Mouse (Mus musculus): Measurements from ENCODE around the gene Dhrs3.
A peak's percentile ranks its signal among the peaks of the same experiment; 100 is the strongest.

DNA sequence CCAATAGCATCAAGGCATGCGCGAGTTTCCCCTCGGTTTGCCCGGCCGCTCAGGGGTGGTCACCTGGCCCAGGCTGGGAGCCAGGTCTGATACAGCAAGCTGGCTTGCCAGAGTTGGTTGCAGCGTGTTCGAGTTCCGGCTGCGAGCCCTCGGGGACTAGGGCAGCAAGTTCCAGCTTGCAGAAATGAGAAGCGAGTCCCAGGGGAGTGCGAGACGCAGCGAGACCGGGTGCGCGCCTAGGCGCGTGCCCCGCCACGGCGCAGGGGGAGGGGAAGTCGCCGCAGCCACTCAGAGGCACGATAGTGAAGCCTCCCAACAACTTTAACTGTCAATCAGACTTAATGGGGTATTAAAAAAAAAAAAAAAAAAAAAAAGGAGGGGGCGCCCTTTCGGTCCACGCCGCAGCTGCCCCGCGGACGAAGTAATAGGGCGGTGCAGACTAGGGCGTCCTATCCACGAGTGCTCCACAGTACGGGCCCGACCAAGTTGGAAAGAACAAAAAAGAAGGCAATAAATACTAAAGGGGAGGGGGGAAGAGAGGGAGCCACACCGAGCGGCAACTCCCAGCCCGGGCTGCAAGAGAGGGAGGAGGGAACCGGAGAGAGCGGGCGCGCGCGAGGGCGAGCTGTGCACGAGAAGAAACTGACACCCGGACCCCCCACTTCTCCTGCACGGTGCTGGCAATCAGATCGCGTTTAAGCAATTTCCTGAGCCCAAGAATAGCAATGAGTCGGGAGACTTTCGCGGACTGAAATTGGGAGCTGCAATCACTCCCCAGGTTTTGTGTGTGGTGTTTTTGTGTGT, at the start of gene Dhrs3:
- TF ChIP-seq CTCF (IDR thresholded peaks at IDR 0.05), result peak; percentile 34; the same call in 1 of the 2 replicates
- TF ChIP-seq EP300 (IDR thresholded peaks at IDR 0.05), result peak; percentile 53
